Mouse (Mus musculus) yolk sac, embryonic 10.5 days (tissue): Measurements from ENCODE around the gene Crhr1.
A peak's percentile ranks its signal among the peaks of the same experiment; 100 is the strongest.
"Not testable (repeated sequence)": the region's sequence is repeated elsewhere in the genome, so short reads cannot be mapped to it uniquely, and the experiment has no call there.

ENCODE experiments used
- DNase-seq: peaks from one replicate; pipeline ENCODE4 v3.0.0-alpha.2; 2017; ENCODE audit warnings: low spot score

Crhr1 gene

DNA sequence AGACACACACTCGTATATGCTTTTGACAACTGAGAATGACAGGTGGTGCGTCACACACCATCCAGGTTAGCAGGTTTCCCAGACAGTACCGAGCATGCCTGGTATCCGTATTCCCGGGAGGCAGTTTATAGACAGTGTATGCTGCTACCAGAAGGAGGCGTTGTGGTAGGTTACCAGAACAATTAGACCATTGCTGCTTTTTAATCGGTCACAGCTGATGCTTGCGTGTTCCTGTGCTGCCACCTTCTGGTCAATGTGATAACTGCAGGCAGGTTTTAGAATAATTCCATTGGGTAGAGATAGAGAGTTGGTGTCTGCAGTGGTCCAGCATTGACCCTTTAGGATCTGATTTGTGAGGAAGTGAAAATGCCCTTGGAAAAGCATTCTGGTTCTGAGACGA, 63.1 kb downstream of the Crhr1 start:
- peak; percentile 45 for DNase-seq

DNA sequence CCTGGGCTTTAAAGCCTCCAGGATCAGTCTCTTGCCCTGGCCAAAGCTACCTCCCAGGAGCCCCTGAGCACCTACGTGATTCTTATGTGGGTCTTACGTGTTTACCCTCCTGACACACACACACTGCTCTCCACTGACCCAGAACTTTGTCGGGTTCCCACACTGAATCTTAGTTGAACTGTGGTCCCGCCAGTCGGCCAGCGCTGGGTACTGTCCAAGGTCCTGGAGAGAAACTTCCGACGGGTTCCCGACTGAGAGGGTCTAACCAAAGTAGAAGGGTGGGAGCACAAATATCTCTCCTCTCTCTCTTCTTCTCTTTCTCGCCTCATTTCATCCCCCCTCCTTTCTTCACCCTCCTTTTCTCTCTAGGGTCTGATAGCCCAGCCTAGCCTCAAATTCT, 65.2 kb downstream of the Crhr1 start:
- DNase-seq, result peak; percentile 35

DNA sequence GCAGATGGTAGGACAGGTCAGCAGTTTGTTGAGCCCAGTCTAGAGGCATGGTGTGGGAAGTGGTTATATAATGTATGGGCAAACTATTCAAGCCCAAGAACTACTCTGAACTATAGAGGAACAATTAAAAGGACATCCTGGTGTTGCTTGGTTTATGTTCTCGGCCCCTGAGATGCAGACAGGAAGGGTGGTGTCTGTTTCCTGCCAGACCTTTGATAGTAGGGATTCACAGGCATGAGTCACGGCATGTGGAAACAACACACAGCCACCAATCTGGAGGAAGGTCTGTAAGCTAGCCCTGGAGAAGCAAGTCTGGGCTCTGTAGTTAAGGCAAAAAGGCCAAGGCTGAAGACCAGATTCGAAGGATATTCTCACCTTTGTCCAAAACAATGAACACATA, 70.6 kb downstream of the Crhr1 start:
- no peak for DNase-seq

DNA sequence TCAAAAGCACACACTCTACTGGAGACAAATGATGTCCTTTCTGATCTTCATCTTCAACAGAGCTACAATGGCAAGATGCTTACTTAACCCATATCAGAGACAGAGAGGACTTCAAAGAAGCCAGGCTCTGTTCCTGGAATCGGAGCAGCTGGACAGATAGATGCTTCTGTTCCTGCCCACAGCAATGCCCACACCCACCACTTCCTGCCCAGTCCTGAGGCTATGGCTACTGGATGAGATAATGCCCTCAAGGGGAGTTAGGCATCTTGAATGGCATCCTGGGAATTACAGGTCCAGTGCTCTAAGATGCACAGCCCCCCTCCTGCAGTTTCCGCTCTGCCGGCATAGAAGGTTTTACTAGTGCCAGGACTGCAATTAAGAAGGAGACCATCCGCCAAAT, 73.9 kb downstream of the Crhr1 start:
- DNase-seq, result no peak

DNA sequence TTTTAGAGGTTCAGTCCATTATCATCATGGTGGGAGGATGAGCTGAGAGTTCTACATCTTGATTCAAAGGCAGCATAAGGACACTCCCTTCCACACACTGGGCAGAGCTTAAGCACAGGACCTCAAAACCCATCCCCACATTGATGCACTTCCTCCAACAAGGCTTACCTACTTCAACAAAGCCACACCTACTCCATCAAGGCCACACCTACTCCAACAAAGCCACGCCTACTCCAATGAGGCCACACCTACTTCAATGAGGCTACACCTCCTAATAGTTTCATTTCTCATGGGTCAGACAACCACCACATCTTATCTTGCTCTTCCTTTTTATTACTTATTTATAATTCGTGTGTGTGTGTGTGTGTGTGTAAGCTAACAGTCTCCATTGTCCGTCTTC, 76.4 kb downstream of the Crhr1 start:
- no peak for DNase-seq

DNA sequence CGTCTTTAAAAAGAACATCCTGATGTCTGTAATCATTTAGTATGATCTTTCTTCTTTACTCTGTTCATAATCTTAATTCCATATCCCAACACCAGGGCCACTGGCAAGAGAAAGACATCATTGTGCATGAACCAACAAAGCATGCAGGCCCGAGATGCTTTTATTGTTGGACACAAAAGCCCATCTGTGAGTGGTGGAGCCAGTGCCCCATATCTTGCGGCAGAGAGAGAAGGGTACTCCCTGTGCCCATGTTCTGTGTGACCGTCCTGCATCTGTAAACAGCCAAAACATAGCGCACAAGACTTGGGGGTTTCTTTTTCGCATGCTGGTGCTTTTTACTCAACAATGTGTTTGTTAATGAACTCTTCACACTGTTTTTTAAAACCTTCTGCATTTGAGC, 78.6 kb downstream of the Crhr1 start:
- no peak for DNase-seq

DNA sequence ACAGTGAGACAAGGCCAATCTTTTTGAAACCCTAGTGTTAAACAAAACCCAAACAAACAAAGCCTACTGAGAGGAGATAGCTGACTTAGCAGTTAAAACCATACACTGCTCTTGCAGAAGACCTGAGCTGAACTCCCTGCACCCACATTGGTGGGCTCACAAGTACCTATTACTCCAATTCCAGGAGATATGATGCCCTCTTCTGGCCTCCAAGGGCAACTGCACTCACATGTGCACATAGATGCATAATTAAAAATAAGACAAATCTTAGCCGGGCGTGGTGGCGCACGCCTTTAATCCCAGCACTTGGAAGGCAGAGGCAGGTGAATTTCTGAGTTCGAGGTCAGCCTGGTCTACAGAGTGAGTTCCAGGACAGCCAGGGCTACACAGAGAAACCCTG, 81.5 kb downstream of the Crhr1 start:
- not testable (repeated sequence) for DNase-seq

DNA sequence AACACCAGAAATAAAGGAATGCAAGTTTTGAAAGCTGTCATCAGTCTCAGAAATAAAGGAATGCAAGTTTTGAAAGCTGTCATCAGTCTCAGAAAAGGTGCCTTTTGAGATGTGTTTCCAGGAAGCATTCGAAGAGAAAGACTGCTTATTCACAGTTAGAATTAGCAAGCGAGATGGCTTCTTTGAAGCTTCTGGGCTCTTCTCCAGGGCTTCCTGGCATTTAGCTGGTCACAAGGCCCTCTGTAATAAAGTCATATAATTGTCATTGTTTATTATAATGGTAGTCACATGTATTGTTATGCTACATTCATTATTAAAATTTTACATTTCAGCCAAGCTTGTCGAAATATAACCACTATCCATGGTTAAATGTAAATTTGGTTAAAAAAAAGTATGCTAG, 85.4 kb downstream of the Crhr1 start:
- DNase-seq, result no peak

DNA sequence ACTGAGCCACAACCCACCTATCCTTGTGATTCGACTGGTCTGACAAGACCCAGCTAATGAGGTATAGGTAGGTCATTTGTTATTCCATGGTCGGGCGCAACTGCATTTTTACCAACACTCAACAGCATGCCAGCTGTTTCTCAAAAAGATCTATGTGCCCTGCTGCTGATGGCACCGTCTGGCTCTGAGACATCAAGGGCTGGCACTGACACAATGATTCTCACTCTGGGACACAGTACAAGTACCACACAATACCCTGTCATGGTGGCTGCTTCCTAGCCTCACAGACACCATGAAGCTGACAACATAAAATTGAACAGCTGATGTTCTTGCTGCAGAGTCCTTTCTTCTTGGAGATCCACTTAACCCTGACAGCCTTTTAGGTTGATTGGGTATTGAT, 87.6 kb downstream of the Crhr1 start:
- DNase-seq, result no peak

DNA sequence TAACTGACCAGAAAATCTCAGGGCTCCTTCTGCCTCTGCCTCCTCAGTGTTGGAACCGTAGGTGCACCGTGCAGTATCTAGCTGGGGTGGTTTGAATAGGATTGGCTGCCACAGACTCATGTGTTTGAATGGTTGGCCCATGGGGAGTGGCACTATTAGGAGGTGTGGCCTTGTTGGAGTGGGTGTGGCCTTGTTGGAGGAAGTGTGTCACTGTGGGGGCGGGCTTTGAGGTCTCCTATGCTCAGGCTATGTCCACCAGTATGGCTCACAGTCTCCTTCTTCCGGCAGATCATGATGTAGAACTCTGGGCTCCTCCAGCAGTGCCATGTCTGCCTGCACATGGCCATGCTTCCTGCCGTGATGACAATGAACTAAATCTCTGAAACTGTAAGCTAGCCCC, 89.1 kb downstream of the Crhr1 start:
- no peak for DNase-seq

DNA sequence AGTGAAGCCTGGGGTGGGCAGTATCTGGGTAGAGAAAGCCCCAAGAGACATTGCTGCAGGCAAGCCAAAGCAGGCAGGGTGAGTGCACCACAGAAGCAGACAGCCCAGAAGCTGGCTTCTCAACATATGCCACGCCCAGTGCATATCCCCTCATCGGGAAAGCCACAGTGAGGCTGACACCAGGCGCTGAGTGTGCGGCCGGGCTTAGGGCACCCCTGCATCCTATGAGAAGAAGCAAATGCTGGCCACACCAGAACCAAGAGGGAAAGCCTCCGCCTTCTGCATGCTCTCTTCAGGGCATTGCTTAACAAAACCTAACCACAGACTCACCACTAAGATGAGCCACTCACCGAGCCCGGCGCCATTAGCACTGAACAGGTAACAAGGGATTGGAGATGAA, 90.6 kb downstream of the Crhr1 start:
- DNase-seq, result no peak
